Mouse (Mus musculus): Measurements from ENCODE around the gene Oscp1. TPM values are rescaled to one million over a fixed set of nuclear protein-coding genes. Genes with fewer than 3 reads are reported as not detected.

The Oscp1 gene
- polyA plus RNA-seq (2012; ENCODE audit: insufficient read depth, low replicate concordance): not detected in 2 replicates

- Histone ChIP-seq H3K27me3 (replicated peaks) (peaks cover 10% of the 10 kb centered on the region), H3K4me1 (peaks cover 24% of the 10 kb centered on the region), H3K4me3 (replicated peaks) (peak within 1 kb of the TSS; percentile 93), H3K9me3 (no peaks in the 10 kb centered on the region), H3K36me3 (replicated peaks; ENCODE audit: low read length) (peaks cover 29% of the 10 kb centered on the region)
- no peak for TF ChIP-seq GATA1 (IDR thresholded peaks at IDR 0.05; ENCODE audit: borderline replicate concordance, low read length)
- TF ChIP-seq FLI1 (IDR thresholded peaks at IDR 0.05; ENCODE audit: low read length): no peak
Measured at GRCm38 (mm10) chr4:126058134-126058996, at the start of gene Oscp1. TSS of gene Oscp1 (plus strand) at chr4:126058565.

- no peak for TF ChIP-seq GATA1 (IDR thresholded peaks at IDR 0.05; ENCODE audit: borderline replicate concordance, low read length)
- no peak for TF ChIP-seq FLI1 (IDR thresholded peaks at IDR 0.05; ENCODE audit: low read length)
- no peaks in the 10 kb centered on the region for H3K4me1 ChIP-seq
Measured at GRCm38 (mm10) chr4:126017676-126018332, 40.6 kb upstream of the Oscp1 start.

GRCm38 (mm10) chr4:126018966-126019538, 39.3 kb upstream of the Oscp1 start:
- TF ChIP-seq FLI1 (IDR thresholded peaks at IDR 0.05; ENCODE audit: low read length): no peak
- no peak for TF ChIP-seq GATA1 (IDR thresholded peaks at IDR 0.05; ENCODE audit: borderline replicate concordance, low read length)
- no peaks in the 10 kb centered on the region for H3K4me1 ChIP-seq

More at GRCm38 (mm10) chr4:126017676-126018332, 40.6 kb upstream of the Oscp1 start:
- Histone ChIP-seq H3K36me3 (replicated peaks; ENCODE audit: low read length) (no peaks in the 10 kb centered on the region), H3K9me3 (no peaks in the 10 kb centered on the region), H3K4me3 (replicated peaks) (no peak overlapping the region), H3K27me3 (replicated peaks) (peaks cover 26% of the 10 kb centered on the region)

GRCm38 (mm10) chr4:126024303-126024900, 34.0 kb upstream of the Oscp1 start, which contains the start of gene Csf3r:
TSS of gene Csf3r (plus strand) at chr4:126024550.
- Histone ChIP-seq H3K27me3 (replicated peaks) (peaks cover 61% of the 10 kb centered on the region), H3K9me3 (no peaks in the 10 kb centered on the region), H3K4me3 (replicated peaks) (peak within 1 kb of the TSS; percentile 74), H3K36me3 (replicated peaks; ENCODE audit: low read length) (no peaks in the 10 kb centered on the region), H3K4me1 (peaks cover 11% of the 10 kb centered on the region)
- TF ChIP-seq GATA1 (IDR thresholded peaks at IDR 0.05; ENCODE audit: borderline replicate concordance, low read length) (no peak), FLI1 (IDR thresholded peaks at IDR 0.05; ENCODE audit: low read length) (no peak)

More at GRCm38 (mm10) chr4:126018966-126019538, 39.3 kb upstream of the Oscp1 start:
- Histone ChIP-seq H3K9me3 (no peaks in the 10 kb centered on the region), H3K36me3 (replicated peaks; ENCODE audit: low read length) (no peaks in the 10 kb centered on the region), H3K4me3 (replicated peaks) (no peak overlapping the region), H3K27me3 (replicated peaks) (peaks cover 30% of the 10 kb centered on the region)

- TF ChIP-seq FLI1 (IDR thresholded peaks at IDR 0.05; ENCODE audit: low read length) (no peak), GATA1 (IDR thresholded peaks at IDR 0.05; ENCODE audit: borderline replicate concordance, low read length) (no peak)
- H3K4me3 ChIP-seq (replicated peaks): peak overlapping the region; percentile 73
- peaks cover 66% of the 10 kb centered on the region for H3K27me3 ChIP-seq (replicated peaks)
- no peaks in the 10 kb centered on the region for H3K9me3 ChIP-seq
- peaks cover 11% of the 10 kb centered on the region for H3K4me1 ChIP-seq
- H3K36me3 ChIP-seq (replicated peaks; ENCODE audit: low read length): no peaks in the 10 kb centered on the region
Measured at GRCm38 (mm10) chr4:126025801-126026200, 32.6 kb upstream of the Oscp1 start.

GRCm38 (mm10) chr4:126027980-126028379, 30.4 kb upstream of the Oscp1 start:
- Histone ChIP-seq H3K9me3 (no peaks in the 10 kb centered on the region), H3K36me3 (replicated peaks; ENCODE audit: low read length) (no peaks in the 10 kb centered on the region), H3K27me3 (replicated peaks) (peaks cover 71% of the 10 kb centered on the region), H3K4me1 (peaks cover 11% of the 10 kb centered on the region), H3K4me3 (replicated peaks) (no peak overlapping the region)
- TF ChIP-seq GATA1 (IDR thresholded peaks at IDR 0.05; ENCODE audit: borderline replicate concordance, low read length): no peak
- no peak for TF ChIP-seq FLI1 (IDR thresholded peaks at IDR 0.05; ENCODE audit: low read length)

- TF ChIP-seq FLI1 (IDR thresholded peaks at IDR 0.05; ENCODE audit: low read length) (no peak), GATA1 (IDR thresholded peaks at IDR 0.05; ENCODE audit: borderline replicate concordance, low read length) (no peak)
- Histone ChIP-seq H3K27me3 (replicated peaks) (peaks cover 72% of the 10 kb centered on the region), H3K4me3 (replicated peaks) (no peak overlapping the region), H3K4me1 (peaks cover 11% of the 10 kb centered on the region), H3K36me3 (replicated peaks; ENCODE audit: low read length) (no peaks in the 10 kb centered on the region), H3K9me3 (no peaks in the 10 kb centered on the region)
Measured at GRCm38 (mm10) chr4:126029042-126029441, 29.3 kb upstream of the Oscp1 start.

GRCm38 (mm10) chr4:126030705-126031104, 27.7 kb upstream of the Oscp1 start:
- peaks cover 11% of the 10 kb centered on the region for H3K4me1 ChIP-seq
- H3K27me3 ChIP-seq (replicated peaks): peaks cover 61% of the 10 kb centered on the region
- no peaks in the 10 kb centered on the region for H3K9me3 ChIP-seq
- no peaks in the 10 kb centered on the region for H3K36me3 ChIP-seq (replicated peaks; ENCODE audit: low read length)
- no peak for TF ChIP-seq FLI1 (IDR thresholded peaks at IDR 0.05; ENCODE audit: low read length)
- TF ChIP-seq GATA1 (IDR thresholded peaks at IDR 0.05; ENCODE audit: borderline replicate concordance, low read length): no peak
- H3K4me3 ChIP-seq (replicated peaks): no peak overlapping the region

- Histone ChIP-seq H3K4me3 (replicated peaks) (no peak overlapping the region), H3K36me3 (replicated peaks; ENCODE audit: low read length) (no peaks in the 10 kb centered on the region), H3K27me3 (replicated peaks) (peaks cover 36% of the 10 kb centered on the region), H3K4me1 (no peaks in the 10 kb centered on the region), H3K9me3 (no peaks in the 10 kb centered on the region)
- no peak for TF ChIP-seq FLI1 (IDR thresholded peaks at IDR 0.05; ENCODE audit: low read length)
- TF ChIP-seq GATA1 (IDR thresholded peaks at IDR 0.05; ENCODE audit: borderline replicate concordance, low read length): no peak
Measured at GRCm38 (mm10) chr4:126035413-126035812, 23.0 kb upstream of the Oscp1 start.
